Mouse (Mus musculus): ENCODE results near the gene Olfr1140.

DNA sequence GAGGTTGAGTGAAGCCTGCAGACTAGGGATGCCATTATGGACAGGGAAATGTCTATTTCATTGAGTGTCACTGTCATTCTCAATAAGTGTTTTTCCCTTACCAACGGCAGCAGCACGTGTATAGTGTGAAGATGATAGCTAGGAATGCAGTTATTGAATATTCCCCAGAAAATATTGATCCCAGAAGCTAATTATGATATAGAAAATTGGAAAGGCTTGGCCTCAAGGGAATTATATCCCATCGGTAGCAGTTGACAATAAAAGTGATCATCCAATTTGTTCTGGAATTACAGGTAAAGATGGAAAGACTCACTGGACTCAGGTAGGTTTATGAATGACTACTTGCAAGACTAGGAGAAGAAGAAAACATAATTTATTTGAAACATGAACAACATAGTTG lies at the start of gene Olfr1140:
- no peak for TF ChIP-seq CTCF (IDR thresholded peaks at IDR 0.05; ENCODE audit: borderline replicate concordance, extremely low read depth, insufficient read depth, insufficient read length)
- no peak for TF ChIP-seq POLR2A (IDR thresholded peaks at IDR 0.05; ENCODE audit: borderline replicate concordance, extremely low read depth, insufficient read depth, insufficient read length, poor library complexity, severe bottlenecking)
